Mouse (Mus musculus) cortical plate, adult 2 months (tissue): ENCODE measurements around the gene Sec31a.

Experiments
- CTCF ChIP-seq: fragments of 200-500 bp; IDR thresholded peaks from 2 replicates; pipeline ENCODE4 v1.5.1; 2011; ENCODE audit warnings: mild to moderate bottlenecking, control low read depth, low read length; ENCODE audit not compliant: insufficient read depth; ENCODE audit errors: extremely low read depth
- POLR2A ChIP-seq: fragments of 200-500 bp; IDR thresholded peaks from 2 replicates; pipeline ENCODE4 v1.6.1; 2011; ENCODE audit warnings: mild to moderate bottlenecking, low read length, control low read depth; ENCODE audit not compliant: insufficient read depth; ENCODE audit errors: extremely low read depth

DNA sequence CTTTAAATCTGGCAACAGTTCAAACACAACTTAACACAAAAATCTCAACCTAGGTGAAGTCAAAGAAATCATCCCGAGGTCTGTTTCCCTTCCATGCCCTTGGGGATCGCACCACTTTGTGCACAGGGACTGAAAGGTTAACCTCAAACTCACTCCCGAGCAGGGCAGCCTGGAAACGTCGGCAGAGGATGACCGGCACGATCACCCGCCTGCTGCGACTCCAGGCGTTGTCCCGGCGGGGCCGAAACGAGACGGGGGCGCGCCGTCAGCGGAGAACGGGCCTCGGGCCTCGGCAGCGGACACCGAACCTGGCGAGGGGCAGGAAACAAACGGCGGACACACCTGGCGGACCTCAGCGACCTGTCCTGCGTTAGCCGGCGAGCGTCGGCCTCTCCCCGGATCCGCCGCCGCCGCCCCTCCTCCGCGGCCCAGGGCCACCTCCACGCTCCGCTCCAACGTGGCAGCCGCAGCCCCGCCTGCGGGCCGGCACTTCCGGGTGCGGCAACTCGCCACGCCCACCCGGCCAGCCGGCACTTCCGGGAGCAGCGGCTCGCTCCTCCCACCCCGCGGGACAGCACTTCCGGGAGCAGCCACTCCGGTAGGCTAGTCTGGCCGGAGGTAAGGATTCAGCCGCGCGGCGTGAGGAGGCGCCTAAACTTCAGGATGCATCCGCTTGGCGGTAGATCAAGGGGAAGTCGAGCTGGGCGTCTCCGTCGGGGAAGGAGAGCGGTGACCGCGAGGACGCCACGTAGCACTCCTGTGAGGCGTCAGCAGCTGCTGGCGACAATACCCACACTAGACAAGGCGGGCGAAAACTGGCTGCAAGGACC lies at the start of gene Sec31a:
- peak; percentile 89 for TF ChIP-seq POLR2A
- TF ChIP-seq CTCF, result no peak
